18 mouse cellular contexts compared by ENCODE assay signal in genomic region chr2:77253227-77253626, GRCm38 (mm10).
"Had no signal": no experiment of that assay in that cellular context is flagged by ENCODE, and none has a peak within 500 bp of the region (broad histone marks: within the 10 kb centered on the region; RNA-seq: fewer than 3 reads in every experiment).

No protein-coding gene starts in this region.

- H3K9me3 ChIP-seq: limb, embryonic 12.5 days; limb, embryonic 15.5 days; midbrain, embryonic 13.5 days; stomach, embryonic 15.5 days had no signal

- DNase-seq: kidney, postnatal 14 days; kidney, postnatal 4 days; left cerebral cortex, postnatal 4 days; liver, postnatal 0 days; lung, embryonic 14.5 days; retina, postnatal 1 day; right cerebral cortex, postnatal 25 days; spleen, adult 18-20 months; thymus, adult 18-20 months; thymus, postnatal 36 days had no signal

- H3K4me1 ChIP-seq: stomach, embryonic 15.5 days had no signal

- H3K27ac ChIP-seq: limb, embryonic 12.5 days; limb, embryonic 15.5 days; liver, embryonic 14.5 days; macrophage; midbrain, embryonic 13.5 days; stomach, embryonic 15.5 days had no signal

- ATAC-seq: liver, postnatal 0 days; lung, postnatal 0 days; midbrain, embryonic 13.5 days had no signal

- H3K4me2 ChIP-seq: limb, embryonic 12.5 days; limb, embryonic 15.5 days; liver, embryonic 11.5 days; lung, embryonic 14.5 days; midbrain, embryonic 13.5 days; stomach, embryonic 15.5 days had no signal

- H3K27me3 ChIP-seq: limb, embryonic 12.5 days; limb, embryonic 15.5 days; midbrain, embryonic 13.5 days; stomach, embryonic 15.5 days had no signal

- H3K9ac ChIP-seq: limb, embryonic 12.5 days; limb, embryonic 15.5 days; liver, embryonic 14.5 days; liver, postnatal 0 days; lung, embryonic 14.5 days; midbrain, embryonic 13.5 days; stomach, embryonic 15.5 days had no signal

- H3K4me3 ChIP-seq: limb, embryonic 12.5 days; limb, embryonic 15.5 days; midbrain, embryonic 13.5 days; stomach, embryonic 15.5 days had no signal

- H3K36me3 ChIP-seq: limb, embryonic 15.5 days; midbrain, embryonic 13.5 days; stomach, embryonic 15.5 days had no signal
